Mouse (Mus musculus) stomach, postnatal 0 days (tissue): ENCODE measurements around the gene Arhgef10l.

Experiments used
- CTCF ChIP-seq: IDR thresholded peaks from 2 replicates; pipeline ENCODE4 v1.5.1; 2016; ENCODE audit warnings: antibody characterized with exemption, low read depth, mild to moderate bottlenecking, moderate library complexity
- EP300 ChIP-seq: optimal IDR thresholded peaks from 2 replicates; pipeline ENCODE3; 2016; ENCODE audit warnings: antibody characterized with exemption

DNA sequence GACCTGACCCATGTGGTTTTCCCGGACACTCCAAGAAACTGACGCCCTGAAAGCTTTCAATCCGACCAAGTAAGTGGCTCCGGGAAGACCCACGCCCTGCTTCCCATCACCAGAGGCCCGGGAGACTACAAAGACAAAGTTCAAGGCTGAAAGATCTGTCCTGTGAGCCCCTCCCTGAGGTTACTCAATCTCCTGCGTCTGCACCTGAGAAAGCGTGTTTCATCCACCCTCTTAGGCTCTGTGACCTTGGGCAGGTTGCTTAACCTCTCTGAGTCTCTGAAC, 25.6 kb downstream of the Arhgef10l start:
- no peak for TF ChIP-seq CTCF
- TF ChIP-seq EP300 = no peak
